Mouse (Mus musculus) inflammation-experienced regulatory T-cells (primary cell): ENCODE measurements around the gene Irx3. TPM values are rescaled to one million over a fixed set of nuclear protein-coding genes. Genes with fewer than 3 reads are reported as not detected.

ENCODE experiments used
- polyA plus RNA-seq, 2 experiments: library from polyadenylated mRNA; unstranded; fragments of 100-300 nt; shearing (Covaris generic); gene quantifications; one replicate each; pipeline ENCODE4 v1.2.1; 2017

Irx3 gene
- polyA plus RNA-seq = under 1 TPM in 1 of 2 experiments, not detected in 1; 0.32 TPM

DNA sequence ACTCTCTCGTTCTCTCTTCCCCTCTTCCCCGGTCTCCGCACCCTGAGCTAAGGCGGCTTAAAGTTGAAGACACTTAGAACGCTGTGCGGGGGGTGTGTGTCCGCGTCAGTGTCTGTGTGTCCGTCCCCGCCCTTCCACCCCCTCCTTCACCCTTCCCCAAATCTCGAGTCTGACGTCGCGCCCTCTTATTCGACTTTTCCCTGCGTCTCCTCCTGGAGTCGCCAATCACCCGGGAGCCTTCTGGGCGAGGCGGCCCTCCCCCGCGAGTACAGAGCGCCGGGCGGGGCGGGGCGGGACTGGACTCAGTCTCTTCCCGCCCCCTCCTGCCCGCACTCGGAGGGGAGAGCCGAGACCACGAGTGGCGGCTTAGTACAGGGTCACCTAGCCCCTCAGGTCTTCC lies at the start of gene Irx3:
Gene Irx3, minus strand, starts transcription at position 229 of the 400 bp plus-strand sequence.

